Mouse (Mus musculus) thymus, postnatal 36 days (tissue): ENCODE results near the gene Tet3.

ENCODE experiments used
- DNase-seq, 2 experiments: peaks; one replicate each; pipeline ENCODE4 v3.0.0; 2022; ENCODE audit warnings: mixed read lengths in 2 of 2

The Tet3 gene

GRCm38 (mm10) chr6:83412854-83413401 is 46.0 kb downstream of the Tet3 start:
- DNase-seq = peak in 1 of 2 experiments; percentile 32

GRCm38 (mm10) chr6:83412362-83412853 is 46.5 kb downstream of the Tet3 start:
- no peak for DNase-seq

- peak; percentile 42 to 64 for DNase-seq
Measured at GRCm38 (mm10) chr6:83411635-83412361, 47.1 kb downstream of the Tet3 start.

- no peak for DNase-seq
Measured at GRCm38 (mm10) chr6:83410046-83410706, 48.7 kb downstream of the Tet3 start.

GRCm38 (mm10) chr6:83408510-83408909 is 50.4 kb downstream of the Tet3 start:
- DNase-seq = no peak

- no peak for DNase-seq
Measured at GRCm38 (mm10) chr6:83405511-83406064, 53.3 kb downstream of the Tet3 start.

- no peak for DNase-seq
Measured at GRCm38 (mm10) chr6:83404571-83404970, 54.3 kb downstream of the Tet3 start.

- DNase-seq = no peak
Measured at GRCm38 (mm10) chr6:83403481-83403880, 55.4 kb downstream of the Tet3 start.

GRCm38 (mm10) chr6:83399790-83400189 is 59.1 kb downstream of the Tet3 start:
- DNase-seq = no peak

GRCm38 (mm10) chr6:83397728-83398127 is 61.2 kb downstream of the Tet3 start:
- no peak for DNase-seq

GRCm38 (mm10) chr6:83396711-83397110 is 62.2 kb downstream of the Tet3 start:
- no peak for DNase-seq

- DNase-seq = no peak
Measured at GRCm38 (mm10) chr6:83395544-83396229, 63.2 kb downstream of the Tet3 start.

GRCm38 (mm10) chr6:83394122-83394521 is 64.8 kb downstream of the Tet3 start:
- DNase-seq = no peak

- DNase-seq = no peak
Measured at GRCm38 (mm10) chr6:83392166-83392780, 66.6 kb downstream of the Tet3 start.

- DNase-seq = no peak
Measured at GRCm38 (mm10) chr6:83385569-83386090, 73.3 kb downstream of the Tet3 start.

GRCm38 (mm10) chr6:83381510-83382491 is 77.1 kb downstream of the Tet3 start:
- no peak for DNase-seq

- DNase-seq = no peak
Measured at GRCm38 (mm10) chr6:83373704-83374300, 85.1 kb downstream of the Tet3 start.

GRCm38 (mm10) chr6:83371350-83371749 is 87.5 kb downstream of the Tet3 start:
- DNase-seq = no peak

GRCm38 (mm10) chr6:83370316-83370965 is 88.4 kb downstream of the Tet3 start:
- no peak for DNase-seq

GRCm38 (mm10) chr6:83363075-83363474 is 95.8 kb downstream of the Tet3 start:
- no peak for DNase-seq
